Mouse (Mus musculus): Measurements from ENCODE around the gene Sox5. TPM values are rescaled to one million over a fixed set of nuclear protein-coding genes. Genes with fewer than 3 reads are reported as not detected.

The Sox5 gene
- total RNA-seq, 2 experiments from 2014 or later = 1.4 to 1.5 TPM

- DNase-seq = no peak
- intact Hi-C loops (cut with DNase I) = no loop called here
These were observed 612.9 kb downstream of the Sox5 start for GRCm38 (mm10) chr6:144168696-144169476.

- no peak for DNase-seq
- intact Hi-C loops (cut with DNase I) = no loop called here
These were observed 614.7 kb downstream of the Sox5 start for GRCm38 (mm10) chr6:144167058-144167457.

- no peak for DNase-seq
- intact Hi-C loops (cut with DNase I) = no loop called here
These were observed 615.1 kb downstream of the Sox5 start for GRCm38 (mm10) chr6:144166651-144167050.

GRCm38 (mm10) chr6:144166104-144166503, 615.7 kb downstream of the Sox5 start:
- intact Hi-C loops (cut with DNase I) = no loop called here
- no peak for DNase-seq

- no peak for DNase-seq
- intact Hi-C loops (cut with DNase I) = no loop called here
These were observed 618.3 kb downstream of the Sox5 start for GRCm38 (mm10) chr6:144163501-144163900.

GRCm38 (mm10) chr6:144158637-144159036, 623.1 kb downstream of the Sox5 start:
- no peak for DNase-seq
- intact Hi-C loops (cut with DNase I) = no loop called here

- intact Hi-C loops (cut with DNase I) = no loop called here
These were observed 626.8 kb downstream of the Sox5 start for GRCm38 (mm10) chr6:144154892-144155424.

GRCm38 (mm10) chr6:144151957-144152356, 629.8 kb downstream of the Sox5 start:
- intact Hi-C loops (cut with DNase I) = no loop called here
- DNase-seq = no peak

More at GRCm38 (mm10) chr6:144154892-144155424, 626.8 kb downstream of the Sox5 start:
- no peak for DNase-seq

GRCm38 (mm10) chr6:144151075-144151474, 630.7 kb downstream of the Sox5 start:
- intact Hi-C loops (cut with DNase I) = no loop called here
- DNase-seq = no peak

GRCm38 (mm10) chr6:144137397-144137796, 644.4 kb downstream of the Sox5 start:
- intact Hi-C loops (cut with DNase I) = no loop called here
- no peak for DNase-seq

- no peak for DNase-seq
- intact Hi-C loops (cut with DNase I) = no loop called here
These were observed 644.9 kb downstream of the Sox5 start for GRCm38 (mm10) chr6:144136894-144137293.

GRCm38 (mm10) chr6:144129927-144130326, 651.9 kb downstream of the Sox5 start:
- intact Hi-C loops (cut with DNase I) = no loop called here
- DNase-seq = no peak

GRCm38 (mm10) chr6:144119961-144120360, 661.8 kb downstream of the Sox5 start:
- intact Hi-C loops (cut with DNase I) = no loop called here
- DNase-seq = no peak

GRCm38 (mm10) chr6:144116646-144117045, 665.1 kb downstream of the Sox5 start:
- DNase-seq = no peak
- intact Hi-C loops (cut with DNase I) = no loop called here

- intact Hi-C loops (cut with DNase I) = no loop called here
- no peak for DNase-seq
These were observed 670.2 kb downstream of the Sox5 start for GRCm38 (mm10) chr6:144111561-144111960.

GRCm38 (mm10) chr6:144106848-144107247, 674.9 kb downstream of the Sox5 start:
- intact Hi-C loops (cut with DNase I) = no loop called here
- no peak for DNase-seq

- no peak for DNase-seq
- intact Hi-C loops (cut with DNase I) = no loop called here
These were observed 676.1 kb downstream of the Sox5 start for GRCm38 (mm10) chr6:144105645-144106044.

GRCm38 (mm10) chr6:144103612-144104011, 678.2 kb downstream of the Sox5 start:
- no peak for DNase-seq
- intact Hi-C loops (cut with DNase I) = no loop called here

- intact Hi-C loops (cut with DNase I) = no loop called here
- DNase-seq = no peak
These were observed 680.9 kb downstream of the Sox5 start for GRCm38 (mm10) chr6:144100852-144101251.

- intact Hi-C loops (cut with DNase I) = no loop called here
- no peak for DNase-seq
These were observed 683.7 kb downstream of the Sox5 start for GRCm38 (mm10) chr6:144098119-144098518.

GRCm38 (mm10) chr6:144088256-144088655, 693.5 kb downstream of the Sox5 start:
- intact Hi-C loops (cut with DNase I) = no loop called here
- no peak for DNase-seq

- intact Hi-C loops (cut with DNase I) = no loop called here
- DNase-seq = no peak
These were observed 695.5 kb downstream of the Sox5 start for GRCm38 (mm10) chr6:144086096-144086810.

Data from gastrocnemius, postnatal 36 days (tissue).